Mouse (Mus musculus) liver, postnatal 0 days (tissue): ENCODE data around the gene Evi2a.

ENCODE experiments used
- CTCF ChIP-seq: sonication (generic); IDR thresholded peaks from 2 replicates; pipeline ENCODE4 v1.5.1; 2016; ENCODE audit warnings: antibody characterized with exemption, low read depth
- EP300 ChIP-seq: IDR thresholded peaks from 2 replicates; pipeline ENCODE4 v1.6.1; 2016; ENCODE audit warnings: antibody characterized with exemption, low read depth, mild to moderate bottlenecking

GRCm38 (mm10) chr11:79515331-79515730 lies 15.1 kb downstream of the Evi2a start:
- TF ChIP-seq EP300: no peak
- TF ChIP-seq CTCF: no peak
